Mouse (Mus musculus) ES-Bruce4 (cell line): ENCODE measurements around the gene Fpgs.

Experiments used
- CTCF ChIP-seq: IDR thresholded peaks from one replicate; pipeline ENCODE4 v1.8.1; 2011; ENCODE audit warnings: low read depth, low read length
- POLR2A ChIP-seq: IDR thresholded peaks from one replicate; pipeline ENCODE4 v1.8.1; 2011; ENCODE audit warnings: low read length; ENCODE audit not compliant: insufficient read depth

- TF ChIP-seq CTCF = no peak
- TF ChIP-seq POLR2A = no peak
Observed at GRCm38 (mm10) chr2:32673176-32673917, 30.6 kb downstream of the Fpgs start.
